Mouse (Mus musculus): ENCODE measurements around the gene Gm47969.
A peak's percentile ranks its signal among the peaks of the same experiment; 100 is the strongest.
"Not testable (repeated sequence)": the region's sequence is repeated elsewhere in the genome, so short reads cannot be mapped to it uniquely, and the experiment has no call there.

Gm47969 gene

GRCm38 (mm10) chr1:83044882-83045427, at the start of gene Gm47969:
Gene Gm47969 (plus strand): TSS chr1:83044932.
- peak; percentile 32 to 46 for DNase-seq

GRCm38 (mm10) chr1:83000306-83000705, 44.4 kb upstream of the Gm47969 start, which contains the start of gene Gm47959:
Gene Gm47959 (plus strand): TSS chr1:83000548.
- DNase-seq, result not testable (repeated sequence)

- peak in 1 of 2 experiments; percentile 37 for DNase-seq
Observed at GRCm38 (mm10) chr1:83006218-83007179, 38.2 kb upstream of the Gm47969 start.

GRCm38 (mm10) chr1:83007471-83007870, 37.3 kb upstream of the Gm47969 start:
- DNase-seq, result no peak

- no peak for DNase-seq
Observed at GRCm38 (mm10) chr1:83014477-83014876, 30.3 kb upstream of the Gm47969 start.

- no peak for DNase-seq
Observed at GRCm38 (mm10) chr1:83015329-83015879, 29.3 kb upstream of the Gm47969 start.

- no peak for DNase-seq
Observed at GRCm38 (mm10) chr1:83016556-83016955, 28.2 kb upstream of the Gm47969 start.

GRCm38 (mm10) chr1:83031950-83032349, 12.8 kb upstream of the Gm47969 start:
- no peak for DNase-seq

- DNase-seq, result peak in 1 of 2 experiments; percentile 10
Observed at GRCm38 (mm10) chr1:83032508-83032907, 12.2 kb upstream of the Gm47969 start.

- no peak for DNase-seq
Observed at GRCm38 (mm10) chr1:83034509-83034908, 10.2 kb upstream of the Gm47969 start.

GRCm38 (mm10) chr1:83036892-83037667, 7.7 kb upstream of the Gm47969 start:
- no peak for DNase-seq

- DNase-seq, result peak; percentile 25 to 60
Observed at GRCm38 (mm10) chr1:83038109-83038672, 6.5 kb upstream of the Gm47969 start, which contains the start of gene Slc19a3. Gene Slc19a3 (minus strand): TSS chr1:83038448.

- no peak for DNase-seq
Observed at GRCm38 (mm10) chr1:83039080-83039479, 5.7 kb upstream of the Gm47969 start.

GRCm38 (mm10) chr1:83042380-83042779, 2.4 kb upstream of the Gm47969 start, which contains the start of gene Krtap28-10:
Gene Krtap28-10 (minus strand): TSS chr1:83042480.
- DNase-seq, result no peak

- no peak for DNase-seq
Observed at GRCm38 (mm10) chr1:83058481-83058880, 13.7 kb downstream of the Gm47969 start.

GRCm38 (mm10) chr1:83059278-83059677, 14.5 kb downstream of the Gm47969 start, which contains the start of gene A030005K14Rik:
Gene A030005K14Rik (minus strand): TSS chr1:83059378.
- DNase-seq, result no peak

GRCm38 (mm10) chr1:83060643-83061042, 15.9 kb downstream of the Gm47969 start, which contains the start of gene Krtap28-13:
Gene Krtap28-13 (plus strand): TSS chr1:83060930.
- DNase-seq, result no peak

GRCm38 (mm10) chr1:83064851-83065250, 20.1 kb downstream of the Gm47969 start:
- no peak for DNase-seq

GRCm38 (mm10) chr1:83066577-83066976, 21.8 kb downstream of the Gm47969 start:
- no peak for DNase-seq

GRCm38 (mm10) chr1:83067205-83067604, 22.5 kb downstream of the Gm47969 start:
- no peak for DNase-seq

- no peak for DNase-seq
Observed at GRCm38 (mm10) chr1:83075526-83076189, 30.9 kb downstream of the Gm47969 start.

Measured in lung, postnatal 4 days (tissue).